In genomic region chr10:40478626-40479025, GRCm38 (mm10) we compare ENCODE assay signal across 18 mouse cellular contexts.
"Had no signal": no experiment of that assay in that cellular context is flagged by ENCODE, and none has a peak within 500 bp of the region (broad histone marks: within the 10 kb centered on the region; RNA-seq: fewer than 3 reads in every experiment).

No protein-coding gene starts in this region.

- H3K27ac ChIP-seq: kidney, postnatal 0 days; limb, embryonic 12.5 days; limb, embryonic 15.5 days; liver, embryonic 12.5 days; liver, embryonic 15.5 days; lung, embryonic 15.5 days; midbrain, embryonic 10.5 days; midbrain, embryonic 13.5 days had no signal

- H3K4me3 ChIP-seq: limb, embryonic 12.5 days; limb, embryonic 15.5 days; liver, embryonic 12.5 days; liver, embryonic 15.5 days; lung, embryonic 15.5 days; midbrain, embryonic 10.5 days; midbrain, embryonic 13.5 days had no signal

- DNase-seq: kidney, postnatal 25 days; left cerebral cortex, postnatal 4 days; lung, adult 18-20 months; lung, postnatal 10 days; lung, postnatal 36 days; right cerebral cortex, postnatal 14 days; right cerebral cortex, postnatal 4 days; thymus, postnatal 25 days had no signal

- H3K4me2 ChIP-seq: limb, embryonic 12.5 days; limb, embryonic 15.5 days; liver, embryonic 12.5 days; liver, embryonic 15.5 days; lung, embryonic 15.5 days; midbrain, embryonic 13.5 days had no signal

- H3K27me3 ChIP-seq: limb, embryonic 12.5 days; limb, embryonic 15.5 days; liver, embryonic 12.5 days; liver, embryonic 15.5 days; lung, embryonic 15.5 days; midbrain, embryonic 13.5 days had no signal

- H3K4me1 ChIP-seq: limb, embryonic 12.5 days; limb, embryonic 15.5 days; midbrain, embryonic 10.5 days; midbrain, embryonic 13.5 days had no signal

- H3K9ac ChIP-seq: limb, embryonic 12.5 days; limb, embryonic 15.5 days; liver, embryonic 12.5 days; liver, embryonic 15.5 days; lung, embryonic 15.5 days; midbrain, embryonic 13.5 days had no signal

- ATAC-seq: intestine, postnatal 0 days; liver, embryonic 12.5 days; midbrain, embryonic 13.5 days; midbrain, embryonic 16.5 days had no signal

- H3K9me3 ChIP-seq: limb, embryonic 12.5 days; limb, embryonic 15.5 days; liver, embryonic 12.5 days; liver, embryonic 15.5 days; lung, embryonic 15.5 days; midbrain, embryonic 10.5 days; midbrain, embryonic 13.5 days had no signal
